Mouse (Mus musculus): ENCODE data around the gene Gm20388.

- no peak for TF ChIP-seq EP300 (IDR thresholded peaks at IDR 0.05; ENCODE audit: low read depth)
- no peak for TF ChIP-seq CTCF (IDR thresholded peaks at IDR 0.05; ENCODE audit: low read depth)
Observed at GRCm38 (mm10) chr8:120297000-120297399, 386.4 kb downstream of the Gm20388 start.

Measured in liver, embryonic 14.5 days (tissue).